Mouse (Mus musculus): Measurements from ENCODE around the gene Rad21l.

Rad21l gene

DNA sequence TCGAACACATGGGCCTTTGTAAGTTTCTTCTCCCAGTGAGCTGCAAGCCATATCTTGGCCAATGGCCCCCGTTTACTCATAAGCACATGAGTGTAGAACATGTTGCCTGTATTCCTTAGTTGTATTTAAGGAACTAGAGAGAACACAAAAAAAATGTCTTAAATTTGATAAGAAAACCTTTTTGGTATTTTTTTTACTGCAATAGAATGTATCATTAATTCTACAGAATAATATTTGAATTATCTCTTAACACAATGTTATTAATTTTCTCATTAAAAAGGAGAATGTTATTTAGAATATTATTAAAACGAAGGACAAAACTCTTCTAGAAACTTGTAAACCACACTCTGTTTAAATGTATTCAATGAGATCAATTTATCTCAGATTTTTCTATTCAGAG is at the start of gene Rad21l:
Gene Rad21l (minus strand): TSS at position 101 of the 400 bp plus-strand sequence.
- DNase-seq (ENCODE audit: low read depth in 2 of 2, low spot score in 2 of 2) = no peak

DNA sequence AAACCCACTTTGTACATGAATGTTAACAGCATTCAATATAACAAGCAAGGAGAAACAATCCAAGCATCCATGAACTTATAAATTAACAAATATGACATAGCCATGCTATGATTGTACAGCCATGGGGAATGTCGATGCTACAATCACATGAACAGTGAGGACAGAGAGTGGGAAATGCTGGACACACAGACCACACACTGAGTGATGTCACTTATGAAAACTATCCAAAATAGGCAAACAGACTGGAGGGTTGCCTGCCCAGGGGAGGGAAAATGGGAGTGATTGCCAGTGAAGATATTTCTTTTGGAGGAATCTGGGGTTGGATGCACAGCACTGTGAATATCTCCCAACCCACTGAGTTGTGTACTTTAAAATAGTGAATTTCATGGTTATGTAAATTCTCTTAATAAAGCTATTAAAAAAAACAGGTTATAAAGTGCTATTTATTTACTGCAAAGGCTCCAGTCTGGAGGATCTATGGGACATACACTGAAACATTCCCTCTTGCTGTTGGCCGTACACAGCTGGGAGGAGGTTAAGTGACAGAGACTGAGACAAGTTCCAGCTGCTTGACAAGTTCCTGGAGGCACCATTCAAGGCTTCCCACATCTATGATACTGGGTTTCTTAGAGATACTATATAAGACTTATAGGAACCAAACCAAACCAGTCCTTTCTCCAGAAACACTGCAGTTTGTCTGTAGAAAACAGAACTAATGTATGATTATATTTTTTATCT is 48.2 kb upstream of the Rad21l start:
- DNase-seq (ENCODE audit: low read depth in 2 of 2, low spot score in 2 of 2) = no peak

GRCm38 (mm10) chr2:151715526-151715925 is 47.2 kb upstream of the Rad21l start:
- no peak for DNase-seq (ENCODE audit: low read depth in 2 of 2, low spot score in 2 of 2)

DNA sequence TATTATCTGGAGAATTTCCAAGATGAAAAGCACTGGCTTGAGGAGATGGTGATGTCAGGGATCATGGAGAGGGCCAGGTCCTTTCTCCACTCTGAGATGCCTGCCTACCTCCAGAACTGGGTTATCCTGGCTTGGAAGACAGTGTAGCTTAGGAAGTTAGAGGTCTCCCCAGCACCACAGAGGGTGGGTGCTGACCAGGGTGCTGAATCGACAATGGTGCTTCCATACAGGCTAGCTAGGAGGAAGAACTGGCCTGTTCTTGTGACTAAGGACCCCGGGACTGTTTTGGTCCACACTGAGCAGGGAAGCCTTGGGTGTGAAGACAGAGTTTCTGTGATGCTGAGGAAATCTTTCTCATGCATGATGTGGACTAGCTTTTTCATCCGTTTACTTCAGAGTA is 44.3 kb upstream of the Rad21l start:
- no peak for DNase-seq (ENCODE audit: low read depth in 2 of 2, low spot score in 2 of 2)

DNA sequence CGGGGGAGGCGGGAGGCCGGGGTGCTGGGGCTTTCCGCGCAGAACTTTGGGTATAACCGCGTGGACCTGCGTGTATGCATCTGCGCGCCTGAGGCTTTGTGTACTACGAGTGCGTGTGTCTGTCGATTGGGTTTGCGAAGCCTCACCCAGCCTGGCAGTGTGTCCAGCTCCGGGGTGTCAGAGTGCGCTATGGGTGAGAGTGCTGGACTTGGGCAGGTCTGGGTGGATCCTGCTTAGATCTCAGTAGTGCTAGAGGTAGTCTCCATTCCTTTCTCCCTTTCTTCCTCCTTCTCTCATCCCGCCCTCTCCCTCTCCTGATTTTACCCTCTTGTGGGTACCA is 34.5 kb upstream of the Rad21l start:
- DNase-seq (ENCODE audit: low read depth in 2 of 2, low spot score in 2 of 2) = no peak

DNA sequence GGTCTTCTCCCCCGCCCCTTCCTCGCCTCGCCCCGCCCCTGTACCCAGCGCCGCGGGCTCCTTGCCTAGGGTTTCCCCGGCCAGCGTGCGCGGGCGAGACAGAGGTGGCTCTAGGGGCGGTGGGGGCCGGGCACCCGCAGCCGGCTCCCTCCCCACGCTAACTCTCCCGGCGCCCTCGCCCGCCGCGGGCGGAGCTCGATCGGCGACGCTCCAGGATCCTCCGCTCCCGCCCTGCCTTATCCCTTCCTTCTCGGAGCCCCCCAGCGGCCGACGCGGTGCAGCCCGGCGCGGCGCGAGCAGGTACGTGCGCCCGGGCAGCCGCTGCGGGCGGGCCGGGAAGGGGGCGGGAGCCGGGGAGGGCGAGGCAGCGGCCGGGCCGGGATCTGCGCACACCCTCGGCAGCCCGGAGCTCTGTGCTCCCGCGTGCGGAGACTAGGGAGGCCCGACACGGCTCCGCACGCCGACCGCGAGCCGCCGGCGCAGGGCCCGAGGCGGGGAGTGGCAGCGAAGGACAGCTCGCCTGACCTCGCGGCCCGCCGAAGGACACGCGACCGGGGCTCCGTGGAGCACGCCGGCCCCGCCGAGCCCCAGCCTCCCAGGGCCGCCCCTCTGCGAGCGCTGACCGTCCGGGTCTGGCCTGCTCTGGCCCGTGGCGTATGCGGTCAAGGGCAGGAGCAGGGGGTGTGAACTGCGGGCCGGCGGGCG is 34.0 kb upstream of the Rad21l start:
- DNase-seq (ENCODE audit: low read depth in 2 of 2, low spot score in 2 of 2) = no peak

- DNase-seq (ENCODE audit: low read depth in 2 of 2, low spot score in 2 of 2) = no peak
Observed at GRCm38 (mm10) chr2:151701231-151702145, 33.2 kb upstream of the Rad21l start, which contains the start of gene Tmem74b. Gene Tmem74b, plus strand, starts transcription at chr2:151702008.

GRCm38 (mm10) chr2:151682976-151683375 is 14.6 kb upstream of the Rad21l start:
- no peak for DNase-seq (ENCODE audit: low read depth in 2 of 2, low spot score in 2 of 2)

DNA sequence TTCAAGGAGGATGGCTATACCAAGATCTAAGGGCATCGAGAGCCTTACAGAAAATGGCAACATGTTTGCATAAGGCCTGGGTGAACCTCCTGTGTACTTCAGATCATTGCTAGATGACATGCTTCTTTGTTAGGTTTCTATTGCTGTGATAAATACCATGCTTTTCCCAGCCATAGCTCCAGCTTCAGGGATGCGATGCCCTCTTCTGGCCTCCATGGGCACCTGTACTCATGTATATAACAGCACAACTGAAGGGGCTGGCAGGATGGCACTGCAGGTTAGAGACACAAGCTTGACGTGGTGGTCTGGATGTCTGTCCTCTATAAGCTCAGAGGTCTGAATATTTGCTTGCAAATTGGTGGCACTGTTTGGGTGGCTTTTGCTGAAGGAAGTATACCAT is 14.0 kb upstream of the Rad21l start:
- DNase-seq (ENCODE audit: low read depth in 2 of 2, low spot score in 2 of 2) = no peak

DNA sequence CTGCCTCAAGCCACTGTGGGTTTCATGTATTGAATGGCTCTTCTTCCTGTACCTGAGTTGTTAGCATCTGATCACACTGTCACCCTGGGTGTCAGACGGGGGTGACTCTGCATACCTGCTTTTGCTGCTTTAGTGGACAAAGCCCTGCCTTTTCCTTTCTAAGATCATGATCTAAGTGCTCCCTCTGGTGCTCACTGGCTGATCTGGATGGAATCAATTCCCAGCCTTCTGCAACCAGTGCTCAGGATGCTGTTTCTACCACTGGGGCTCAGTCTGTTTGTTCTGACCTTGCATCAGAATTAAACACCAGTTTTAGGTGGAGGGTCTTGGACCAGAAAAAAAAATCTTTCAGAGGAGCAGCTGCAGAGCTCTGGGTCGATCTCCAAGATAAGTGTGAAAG is 7.9 kb upstream of the Rad21l start:
- no peak for DNase-seq (ENCODE audit: low read depth in 2 of 2, low spot score in 2 of 2)

GRCm38 (mm10) chr2:151670968-151671329 is 2.6 kb upstream of the Rad21l start:
- DNase-seq (ENCODE audit: low read depth in 2 of 2, low spot score in 2 of 2) = no peak

DNA sequence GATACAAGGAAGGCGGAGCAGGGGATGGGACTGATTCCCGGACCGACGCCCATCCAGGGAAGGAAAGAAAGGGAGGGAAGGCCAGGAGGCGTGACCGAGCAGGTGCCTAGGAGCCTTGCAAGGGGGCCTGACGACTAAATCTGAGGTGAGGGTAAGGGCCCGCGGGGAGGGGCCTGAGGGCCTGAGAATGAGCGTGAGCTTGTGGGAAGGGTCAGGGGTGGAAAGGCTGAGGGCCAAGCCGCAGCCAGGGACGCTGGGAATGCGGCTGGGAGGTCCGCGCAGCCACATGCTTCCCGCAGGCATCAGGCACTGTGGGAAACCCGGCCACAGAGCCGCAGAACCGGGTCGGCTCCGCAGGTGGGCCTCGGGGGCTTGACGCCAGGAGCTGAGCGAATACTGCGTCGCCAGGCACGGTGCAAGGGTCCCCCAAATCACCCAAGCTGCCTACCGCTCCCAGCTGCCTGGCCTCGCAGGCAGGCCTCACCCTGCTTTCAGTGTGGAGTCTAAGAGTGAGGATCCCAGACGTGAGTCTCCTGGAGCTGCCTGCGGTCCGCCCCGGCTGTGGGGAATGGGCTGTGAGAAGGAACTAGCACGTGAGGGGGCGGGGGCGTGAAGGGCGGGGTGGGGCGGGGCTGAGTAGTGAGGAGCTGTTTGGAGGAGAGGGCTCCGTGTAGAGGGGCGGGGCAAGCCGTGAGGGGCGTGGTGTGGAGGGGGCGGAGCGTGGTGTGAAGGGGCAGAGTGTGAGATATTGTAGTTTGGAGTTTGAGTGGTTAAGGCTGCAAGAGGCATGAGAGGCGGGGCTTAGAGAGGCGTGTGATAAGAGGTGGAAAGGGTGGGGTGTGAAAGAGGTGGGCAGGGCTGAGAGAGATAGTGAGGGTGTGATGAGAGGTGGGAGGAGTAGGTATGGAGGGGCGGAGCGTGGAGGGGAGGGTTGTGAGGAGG is 2.0 kb upstream of the Rad21l start:
- no peak for DNase-seq (ENCODE audit: low read depth in 2 of 2, low spot score in 2 of 2)

- DNase-seq (ENCODE audit: low read depth in 2 of 2, low spot score in 2 of 2) = no peak
Observed at GRCm38 (mm10) chr2:151652053-151652452, 16.3 kb downstream of the Rad21l start.

GRCm38 (mm10) chr2:151636015-151636402 is 32.3 kb downstream of the Rad21l start:
- DNase-seq (ENCODE audit: low read depth in 2 of 2, low spot score in 2 of 2) = no peak

DNA sequence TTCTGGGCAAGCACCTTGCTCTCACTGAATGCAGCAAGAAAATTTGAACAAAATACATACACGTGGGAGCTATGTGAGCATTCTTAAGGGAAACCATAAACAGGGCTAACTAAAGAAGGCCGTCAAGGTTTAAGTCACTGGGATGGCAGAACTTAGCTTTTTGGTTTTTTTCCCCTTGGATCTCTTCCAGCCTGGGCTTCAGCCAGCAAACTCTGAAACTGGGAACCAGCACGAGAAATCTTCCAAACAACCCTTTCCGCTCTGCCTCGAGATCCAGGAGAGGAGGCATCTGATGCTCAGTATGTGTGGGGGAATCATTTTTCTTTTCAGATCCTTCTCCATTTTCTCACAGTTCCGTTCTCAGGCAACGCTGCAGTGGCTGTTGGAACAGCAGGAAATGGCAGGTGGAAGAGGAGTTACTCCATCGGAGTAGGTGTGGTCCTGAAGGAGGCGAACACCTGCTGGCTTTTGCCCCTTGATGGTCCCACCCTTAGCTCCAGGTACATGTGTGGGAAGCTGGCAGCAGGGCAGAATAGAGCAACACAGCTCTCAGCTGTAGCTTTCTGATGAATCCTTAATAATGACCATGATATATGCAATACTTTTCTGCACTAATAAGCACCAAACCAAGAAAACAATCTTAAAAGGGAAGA is 32.8 kb downstream of the Rad21l start:
- no peak for DNase-seq (ENCODE audit: low read depth in 2 of 2, low spot score in 2 of 2)

DNA sequence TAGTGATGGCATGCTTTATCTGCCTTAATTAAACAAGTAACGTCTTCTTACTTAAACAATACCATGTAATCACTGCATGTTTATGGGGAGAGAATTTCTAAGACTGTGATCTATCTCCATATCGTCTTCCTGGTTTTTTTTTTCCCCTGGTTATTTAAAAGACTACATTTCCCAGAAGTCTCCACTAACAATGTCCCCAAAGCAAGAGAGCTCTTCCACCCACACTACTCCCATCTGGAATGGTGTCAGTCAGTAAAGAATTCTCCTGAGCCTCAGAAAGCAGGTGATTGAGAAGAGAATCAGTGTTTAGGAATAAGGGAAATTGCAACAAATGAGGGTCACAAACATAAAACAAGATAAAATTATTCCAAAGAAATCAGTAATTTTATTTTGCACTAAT is 33.4 kb downstream of the Rad21l start:
- no peak for DNase-seq (ENCODE audit: low read depth in 2 of 2, low spot score in 2 of 2)

DNA sequence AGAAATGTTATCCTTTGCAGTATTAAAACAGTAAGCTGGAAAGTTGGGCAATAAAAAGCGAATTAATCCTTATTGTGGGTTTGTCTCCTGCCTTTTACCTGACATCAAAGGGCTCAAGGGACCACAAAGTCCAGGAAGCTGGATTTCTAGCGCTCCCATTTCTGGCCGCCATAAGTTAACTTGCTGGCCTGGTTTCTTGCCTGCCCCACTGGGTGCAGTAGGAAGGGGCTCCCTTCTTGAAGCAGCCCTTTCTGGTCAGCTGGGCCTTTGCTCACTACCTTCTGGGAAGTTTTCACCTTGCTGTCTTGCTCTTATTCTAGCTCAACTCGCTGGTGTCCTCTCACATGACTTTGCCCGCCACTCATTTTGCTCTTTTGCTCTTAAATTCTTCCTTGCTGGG is 35.4 kb downstream of the Rad21l start:
- no peak for DNase-seq (ENCODE audit: low read depth in 2 of 2, low spot score in 2 of 2)

DNA sequence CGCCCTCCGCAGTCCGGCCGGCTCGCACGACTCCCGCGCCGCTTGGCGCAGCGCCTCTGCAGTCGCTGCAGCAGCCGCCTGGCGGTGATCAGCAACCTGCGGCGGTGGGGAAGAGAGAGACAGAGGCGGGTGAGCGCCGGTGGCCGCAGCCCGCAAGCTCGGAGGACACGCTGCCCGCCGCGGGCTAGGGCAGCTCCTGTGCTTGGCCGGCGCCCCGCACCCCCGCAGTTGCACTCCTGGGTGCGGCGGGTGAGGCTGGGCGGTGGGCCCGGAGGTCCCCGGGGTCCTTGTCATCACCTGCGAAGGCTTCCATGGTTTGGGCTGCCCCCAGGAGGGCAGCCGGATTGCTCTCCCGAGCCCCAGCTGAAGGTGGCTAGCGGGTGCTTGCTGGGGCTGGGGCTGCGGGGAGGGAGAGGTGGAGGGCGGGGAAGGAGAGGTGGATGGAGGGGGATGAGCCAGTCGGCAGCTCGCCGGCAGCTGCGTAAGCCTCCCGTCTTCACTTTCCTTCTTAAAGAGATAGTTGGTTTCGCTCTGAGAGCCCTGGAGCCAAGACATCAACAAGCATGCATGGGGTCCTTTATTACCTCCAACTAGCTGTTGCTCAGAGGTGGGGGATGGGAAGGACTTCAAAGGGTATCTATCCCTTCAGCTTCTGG is 36.0 kb downstream of the Rad21l start, which contains the start of gene Snph:
Gene Snph (minus strand): TSS at position 435 of the 656 bp plus-strand sequence.
- peak; percentile 24 to 35 for DNase-seq (ENCODE audit: low read depth in 2 of 2, low spot score in 2 of 2)

DNA sequence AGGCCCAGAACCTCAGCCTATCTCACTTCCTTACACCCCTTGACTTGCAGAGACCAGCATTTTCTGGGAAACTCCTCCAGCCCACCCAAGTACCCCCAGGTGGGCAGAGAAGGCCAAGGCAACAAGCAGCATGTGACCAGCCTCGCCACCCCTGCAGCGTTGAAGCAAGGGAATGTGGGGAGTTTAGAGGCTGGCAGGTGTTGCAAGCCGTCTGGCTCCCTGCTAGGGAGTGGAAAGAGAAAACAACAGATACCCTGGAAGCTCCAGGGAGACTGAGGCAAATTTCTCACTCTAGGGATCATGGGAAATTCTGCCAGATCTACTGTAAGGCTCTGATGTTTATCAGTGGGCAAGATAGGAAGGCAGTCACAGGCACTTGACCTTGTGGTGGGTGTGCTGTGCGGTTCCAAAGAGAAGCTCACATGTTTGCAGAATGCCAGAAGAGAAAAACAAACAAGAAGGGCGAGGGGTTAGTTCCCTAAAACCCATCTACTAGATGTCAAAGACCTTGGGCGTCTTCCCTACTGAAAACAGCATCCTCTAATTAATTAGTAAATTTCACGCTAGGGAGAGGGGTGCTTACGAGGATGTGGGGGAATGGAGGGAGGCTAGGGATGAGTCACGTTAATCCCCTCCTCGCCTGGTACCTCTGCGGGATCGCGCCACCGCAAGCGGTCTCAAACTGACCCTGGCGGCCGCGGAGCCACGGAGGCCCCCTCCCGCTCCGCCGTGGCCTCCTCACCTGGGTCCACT is 36.8 kb downstream of the Rad21l start:
- no peak for DNase-seq (ENCODE audit: low read depth in 2 of 2, low spot score in 2 of 2)

Data from CD8-positive naive resting alpha-beta T cell, adult 2 months (primary cell).